Mouse (Mus musculus): ENCODE data around the gene Grin2a. TPM values are rescaled to one million over a fixed set of nuclear protein-coding genes. Genes with fewer than 3 reads are reported as not detected.

Grin2a gene
- polyA plus RNA-seq, 1 experiment from 2014 or later = 2.7 TPM

DNA sequence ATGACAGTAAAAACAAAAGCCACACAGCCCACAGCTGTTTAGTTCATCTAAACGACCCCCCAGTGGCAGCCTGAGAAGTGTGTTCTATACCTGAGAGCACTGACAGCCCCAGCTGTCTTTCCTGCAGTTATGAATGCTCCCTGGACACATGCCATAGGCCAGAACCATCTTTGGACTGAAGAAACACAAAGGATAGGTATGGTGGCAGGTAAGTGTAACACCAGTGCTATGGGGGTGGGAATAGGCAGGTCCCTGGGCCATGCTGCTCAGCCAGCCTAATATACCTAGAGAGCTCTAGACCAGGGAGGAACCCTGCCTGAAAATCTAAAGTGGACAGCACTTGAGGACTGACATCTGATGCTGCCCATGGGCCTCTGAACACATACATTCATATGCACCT is 93.9 kb downstream of the Grin2a start:
- Histone ChIP-seq H3K27me3 (no peaks in the 10 kb centered on the region), H3K4me2 (no peak overlapping the region), H3K9me3 (no peaks in the 10 kb centered on the region), H3K27ac (no peak overlapping the region), H3K36me3 (no peaks in the 10 kb centered on the region), H3K4me1 (no peaks in the 10 kb centered on the region), H3K9ac (no peak overlapping the region), H3K4me3 (no peak overlapping the region)
- no peak for ATAC-seq (ENCODE audit: insufficient number of reproducible peaks, low FRiP score, low TSS enrichment, low read depth)
- whole genome bisulfite sequencing = 30% methylated on average over 1 of the region's 1 CpGs

DNA sequence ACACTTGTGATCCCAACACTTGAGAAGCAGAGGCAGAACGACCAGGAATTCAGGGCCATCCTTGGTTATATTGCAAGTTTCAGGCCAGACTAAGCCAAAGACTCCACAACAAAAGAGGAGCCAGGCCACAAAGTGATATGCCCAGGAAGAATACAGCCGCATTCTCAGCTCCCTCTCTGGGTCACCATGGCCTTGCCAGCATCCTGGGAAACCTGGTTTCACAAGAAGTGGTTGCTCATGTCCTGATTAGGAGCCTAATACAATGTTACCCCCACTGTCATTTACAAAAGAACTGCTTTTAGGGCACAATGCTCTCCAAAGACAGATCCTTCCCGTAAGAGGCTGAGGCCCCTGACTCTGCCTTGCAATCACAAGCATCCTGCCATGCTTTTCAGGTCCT is 94.4 kb downstream of the Grin2a start:
- no peak for ATAC-seq (ENCODE audit: insufficient number of reproducible peaks, low FRiP score, low TSS enrichment, low read depth)
- H3K9ac ChIP-seq = no peak overlapping the region
- H3K4me2 ChIP-seq = no peak overlapping the region
- no peaks in the 10 kb centered on the region for H3K9me3 ChIP-seq
- no peak overlapping the region for H3K4me3 ChIP-seq
- H3K36me3 ChIP-seq = no peaks in the 10 kb centered on the region
- no peaks in the 10 kb centered on the region for H3K4me1 ChIP-seq
- 69% methylated on average over 3 of the region's 3 CpGs for WGBS
- H3K27me3 ChIP-seq = no peaks in the 10 kb centered on the region
- no peak overlapping the region for H3K27ac ChIP-seq

DNA sequence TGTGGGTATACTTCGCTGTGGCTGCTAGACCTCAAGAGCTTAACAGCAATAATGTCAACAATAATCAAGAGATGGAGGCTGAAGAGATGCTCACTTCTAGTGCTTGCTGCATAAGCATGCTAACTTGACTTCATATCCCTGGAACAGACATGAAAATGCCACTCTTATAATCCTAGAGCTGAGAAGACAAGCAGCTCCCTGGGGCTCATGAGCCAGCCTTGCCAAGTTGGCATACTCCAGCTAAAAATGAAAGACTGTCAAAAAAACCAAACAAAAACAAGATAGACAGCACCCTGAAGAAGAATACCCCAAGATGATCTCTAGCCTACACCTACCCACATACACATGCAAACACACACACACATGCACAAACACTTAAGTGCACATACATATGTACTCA is 95.2 kb downstream of the Grin2a start:
- WGBS = 89% methylated on average over 1 of the region's 1 CpGs
- Histone ChIP-seq H3K4me1 (no peaks in the 10 kb centered on the region), H3K27ac (no peak overlapping the region), H3K36me3 (no peaks in the 10 kb centered on the region), H3K4me2 (no peak overlapping the region), H3K27me3 (no peaks in the 10 kb centered on the region), H3K9me3 (no peaks in the 10 kb centered on the region), H3K9ac (no peak overlapping the region), H3K4me3 (no peak overlapping the region)
- ATAC-seq (ENCODE audit: insufficient number of reproducible peaks, low FRiP score, low TSS enrichment, low read depth) = no peak

DNA sequence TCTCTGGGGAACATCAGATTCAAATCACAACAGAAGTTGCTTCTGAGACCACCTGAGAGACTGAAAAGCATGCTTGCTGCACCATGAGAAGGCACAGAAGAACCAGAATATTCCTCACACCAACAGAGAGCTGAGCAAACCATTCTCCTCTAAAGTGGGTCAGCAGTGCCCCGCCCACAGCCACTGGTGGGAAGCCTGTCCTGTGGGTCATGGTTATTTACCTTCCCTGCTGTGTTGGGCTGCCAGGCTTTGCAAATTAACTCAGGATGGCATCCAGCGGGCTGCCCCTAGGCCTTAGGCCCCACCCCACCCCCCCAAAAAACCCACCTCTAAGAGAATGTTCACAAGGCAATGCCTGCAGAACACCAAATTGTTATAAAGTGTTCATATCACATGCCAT is 96.2 kb downstream of the Grin2a start:
- Histone ChIP-seq H3K9ac (no peak overlapping the region), H3K36me3 (no peaks in the 10 kb centered on the region), H3K4me2 (no peak overlapping the region), H3K27ac (no peak overlapping the region), H3K4me1 (no peaks in the 10 kb centered on the region), H3K9me3 (no peaks in the 10 kb centered on the region), H3K27me3 (no peaks in the 10 kb centered on the region), H3K4me3 (no peak overlapping the region)
- 77% methylated on average over 2 of the region's 2 CpGs for WGBS
- no peak for ATAC-seq (ENCODE audit: insufficient number of reproducible peaks, low FRiP score, low TSS enrichment, low read depth)

DNA sequence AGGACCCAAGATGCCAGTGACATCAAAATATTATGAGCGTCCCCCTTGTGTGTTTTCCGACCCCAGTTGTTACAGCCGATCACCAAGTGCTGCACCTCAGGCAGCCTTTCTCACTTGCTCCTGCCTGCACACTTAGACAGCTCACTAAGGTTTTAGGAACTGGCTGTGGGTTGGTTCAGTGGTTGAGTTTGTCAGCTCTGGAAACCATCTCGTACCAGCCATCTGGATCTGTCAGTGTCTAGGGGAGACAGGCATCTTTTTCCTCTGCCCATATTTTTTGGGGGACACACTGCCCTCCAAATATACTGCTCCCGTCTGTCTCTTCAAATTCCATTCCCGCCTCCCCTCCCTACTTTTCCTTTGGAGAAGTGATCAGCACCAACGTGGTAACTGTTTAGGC is 99.8 kb downstream of the Grin2a start:
- H3K9me3 ChIP-seq = no peaks in the 10 kb centered on the region
- H3K4me1 ChIP-seq = no peaks in the 10 kb centered on the region
- no peak for ATAC-seq (ENCODE audit: insufficient number of reproducible peaks, low FRiP score, low TSS enrichment, low read depth)
- 66% methylated on average over 7 of the region's 7 CpGs for WGBS
- H3K4me3 ChIP-seq = no peak overlapping the region
- no peak overlapping the region for H3K9ac ChIP-seq
- no peaks in the 10 kb centered on the region for H3K27me3 ChIP-seq
- H3K36me3 ChIP-seq = no peaks in the 10 kb centered on the region
- no peak overlapping the region for H3K4me2 ChIP-seq
- no peak overlapping the region for H3K27ac ChIP-seq

DNA sequence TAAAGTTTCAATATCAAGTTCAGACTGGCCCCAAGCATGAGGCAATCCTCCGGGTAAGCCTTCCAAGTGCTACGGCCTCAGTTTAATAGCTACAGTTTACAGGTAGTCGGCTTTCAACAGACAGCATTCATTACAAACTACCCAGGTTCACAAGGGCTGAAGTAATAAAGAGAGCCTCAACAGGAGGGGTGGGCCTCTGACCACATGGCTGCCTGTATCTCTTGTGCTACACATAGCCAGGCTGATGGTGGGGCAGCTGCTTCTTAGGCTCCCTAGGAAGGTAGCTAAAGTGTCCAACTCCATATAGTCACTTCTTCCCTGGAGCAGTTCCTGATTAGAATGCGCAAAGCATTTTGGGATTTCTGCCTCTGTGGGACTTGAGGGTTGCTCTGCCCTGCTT is 109.2 kb downstream of the Grin2a start:
- Histone ChIP-seq H3K4me1 (no peaks in the 10 kb centered on the region), H3K4me3 (no peak overlapping the region), H3K27me3 (no peaks in the 10 kb centered on the region), H3K9me3 (no peaks in the 10 kb centered on the region), H3K9ac (no peak overlapping the region), H3K4me2 (no peak overlapping the region), H3K36me3 (no peaks in the 10 kb centered on the region), H3K27ac (no peak overlapping the region)
- WGBS = 29% methylated on average over 4 of the region's 4 CpGs
- no peak for ATAC-seq (ENCODE audit: insufficient number of reproducible peaks, low FRiP score, low TSS enrichment, low read depth)

DNA sequence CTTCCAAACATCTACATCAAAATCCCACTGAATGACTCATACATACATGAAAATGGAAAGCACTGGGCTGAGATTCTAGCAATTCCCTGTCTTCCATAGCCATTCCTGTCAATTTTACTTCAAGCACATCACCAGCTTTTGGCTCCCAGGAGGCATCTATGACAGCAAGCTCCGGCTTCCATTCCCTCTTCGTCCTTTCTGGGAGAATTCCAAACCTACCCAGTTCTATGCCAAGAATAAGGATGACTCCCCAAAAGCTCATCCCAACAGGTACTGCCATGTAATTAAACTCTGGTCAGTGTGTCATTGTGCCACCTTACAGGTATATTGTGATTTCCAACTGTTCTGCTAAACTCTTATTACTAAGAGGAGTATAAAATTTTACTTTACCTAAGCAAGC is 111.2 kb downstream of the Grin2a start:
- Histone ChIP-seq H3K4me3 (no peak overlapping the region), H3K36me3 (no peaks in the 10 kb centered on the region), H3K4me1 (no peaks in the 10 kb centered on the region), H3K9me3 (no peaks in the 10 kb centered on the region), H3K27ac (no peak overlapping the region), H3K27me3 (no peaks in the 10 kb centered on the region), H3K4me2 (no peak overlapping the region), H3K9ac (no peak overlapping the region)
- 96% methylated on average over 2 of the region's 2 CpGs for WGBS
- ATAC-seq (ENCODE audit: insufficient number of reproducible peaks, low FRiP score, low TSS enrichment, low read depth) = no peak

DNA sequence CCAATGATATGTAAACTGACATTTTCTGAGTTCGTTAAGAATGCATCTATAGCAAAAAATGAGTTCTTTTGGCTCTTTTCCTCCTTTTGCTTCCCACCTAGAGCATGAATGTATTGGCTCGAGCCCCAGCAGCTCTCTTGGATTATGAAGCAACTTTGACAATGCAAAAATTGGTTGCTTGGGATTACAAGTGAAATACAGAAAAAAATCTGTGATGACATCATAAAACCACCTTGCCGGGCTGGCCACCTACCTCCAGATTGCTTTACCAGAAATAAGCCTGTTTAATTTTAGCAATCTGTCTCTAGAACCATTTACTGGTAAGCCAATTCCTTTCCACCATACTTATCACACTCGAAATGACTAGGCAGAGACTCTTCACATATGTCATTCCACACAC is 112.9 kb downstream of the Grin2a start:
- Histone ChIP-seq H3K4me1 (no peaks in the 10 kb centered on the region), H3K36me3 (no peaks in the 10 kb centered on the region), H3K4me2 (no peak overlapping the region), H3K27me3 (no peaks in the 10 kb centered on the region), H3K9me3 (no peaks in the 10 kb centered on the region), H3K27ac (no peak overlapping the region), H3K4me3 (no peak overlapping the region), H3K9ac (no peak overlapping the region)
- no peak for ATAC-seq (ENCODE audit: insufficient number of reproducible peaks, low FRiP score, low TSS enrichment, low read depth)
- 76% methylated on average over 4 of the region's 4 CpGs for WGBS

DNA sequence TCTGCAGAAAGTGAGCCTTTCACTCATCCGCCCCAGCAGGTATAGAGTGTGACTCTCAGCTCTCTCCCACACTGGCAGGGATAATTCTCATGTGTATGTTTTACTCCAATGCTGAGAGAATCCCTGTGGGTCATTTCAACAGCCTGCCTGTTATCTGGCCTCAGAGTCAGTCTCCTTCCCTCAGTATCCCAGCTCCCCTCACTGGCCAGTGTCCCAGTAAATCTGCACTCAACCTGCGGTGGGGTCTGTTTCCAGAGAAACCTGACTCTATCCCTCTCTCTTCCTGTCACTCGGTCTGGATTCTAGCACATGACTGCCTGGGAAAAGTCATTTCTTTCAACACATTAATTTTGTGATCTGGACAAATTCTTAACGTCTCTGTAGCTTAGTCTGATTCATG is 122.4 kb downstream of the Grin2a start:
- ATAC-seq (ENCODE audit: insufficient number of reproducible peaks, low FRiP score, low TSS enrichment, low read depth) = no peak
- H3K9ac ChIP-seq = no peak overlapping the region
- WGBS = 55% methylated on average over 4 of the region's 4 CpGs
- H3K4me1 ChIP-seq = no peaks in the 10 kb centered on the region
- H3K27ac ChIP-seq = no peak overlapping the region
- no peak overlapping the region for H3K4me3 ChIP-seq
- no peaks in the 10 kb centered on the region for H3K9me3 ChIP-seq
- H3K36me3 ChIP-seq = no peaks in the 10 kb centered on the region
- no peak overlapping the region for H3K4me2 ChIP-seq
- H3K27me3 ChIP-seq = no peaks in the 10 kb centered on the region

DNA sequence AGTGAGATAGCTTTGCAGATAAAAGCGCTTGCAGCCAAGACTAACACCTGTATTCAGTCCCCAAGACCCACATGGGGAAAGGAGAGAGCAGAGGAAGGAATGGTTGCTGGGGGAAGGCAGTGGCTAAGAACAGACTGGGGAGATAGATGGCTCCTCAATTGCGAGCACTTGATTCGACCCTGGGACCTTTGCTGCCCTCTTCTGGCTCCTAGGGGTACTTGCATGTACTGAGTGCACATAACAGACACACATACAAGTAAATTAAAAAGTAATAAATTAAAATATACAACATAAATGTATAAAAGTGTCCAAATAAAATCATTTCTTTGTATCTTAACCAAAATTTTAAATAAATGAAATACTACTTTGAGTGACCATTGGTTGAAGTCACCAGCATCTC is 129.7 kb downstream of the Grin2a start:
- no peak for ATAC-seq (ENCODE audit: insufficient number of reproducible peaks, low FRiP score, low TSS enrichment, low read depth)
- WGBS = 73% methylated on average over 3 of the region's 3 CpGs
- H3K4me3 ChIP-seq = no peak overlapping the region

DNA sequence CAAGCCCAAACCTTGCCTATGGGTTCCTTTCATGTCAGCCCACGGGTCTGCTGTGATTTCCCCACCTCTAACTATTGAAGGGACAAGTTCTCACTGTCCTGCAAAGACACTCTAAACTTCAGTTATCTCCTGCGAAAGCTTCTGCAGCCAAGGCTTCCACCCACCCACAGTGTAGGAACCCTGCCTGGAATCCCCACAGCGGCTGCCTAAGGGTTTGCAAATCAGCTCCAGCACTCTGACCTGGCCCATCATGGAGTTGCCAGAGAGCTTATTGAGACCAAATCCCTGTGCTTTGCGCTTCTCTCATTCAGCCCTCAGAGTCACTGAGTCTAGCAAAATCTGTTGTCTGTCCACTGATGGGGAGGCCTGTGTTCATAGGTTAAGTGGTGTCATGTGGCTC is 130.3 kb downstream of the Grin2a start:
- H3K9me3 ChIP-seq = no peaks in the 10 kb centered on the region
- H3K27ac ChIP-seq = no peak overlapping the region
- H3K27me3 ChIP-seq = no peaks in the 10 kb centered on the region
- 69% methylated on average over 4 of the region's 4 CpGs for WGBS
- H3K9ac ChIP-seq = no peak overlapping the region
- H3K4me1 ChIP-seq = no peaks in the 10 kb centered on the region
- H3K4me3 ChIP-seq = no peak overlapping the region
- no peak; the same call in 1 of the 2 replicates for ATAC-seq (ENCODE audit: insufficient number of reproducible peaks, low FRiP score, low TSS enrichment, low read depth)
- no peak overlapping the region for H3K4me2 ChIP-seq
- H3K36me3 ChIP-seq = no peaks in the 10 kb centered on the region

More for the DNA sequence above, 129.7 kb downstream of the Grin2a start:
- Histone ChIP-seq H3K27me3 (no peaks in the 10 kb centered on the region), H3K4me1 (no peaks in the 10 kb centered on the region), H3K9ac (no peak overlapping the region), H3K36me3 (no peaks in the 10 kb centered on the region), H3K4me2 (no peak overlapping the region), H3K9me3 (no peaks in the 10 kb centered on the region), H3K27ac (no peak overlapping the region)

DNA sequence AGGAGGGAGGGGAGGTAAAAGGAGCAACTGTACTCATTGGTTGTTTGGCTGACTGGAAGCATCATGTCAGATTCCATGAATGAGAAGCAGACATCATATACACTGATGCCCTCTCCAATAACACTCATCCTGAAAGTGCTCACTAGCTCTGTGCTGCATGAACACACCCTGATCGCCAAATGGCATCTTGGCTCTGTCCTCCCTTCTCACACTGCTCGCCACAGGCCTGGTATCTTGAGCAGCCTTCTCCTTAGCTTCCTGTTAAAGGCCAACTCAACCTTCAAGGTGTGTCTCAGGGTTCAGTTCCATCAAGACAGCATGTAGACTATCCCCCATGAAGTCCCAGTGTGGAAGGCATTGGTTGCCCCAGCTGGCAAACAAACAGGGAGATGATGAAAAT is 137.6 kb downstream of the Grin2a start:
- no peak overlapping the region for H3K4me3 ChIP-seq
- H3K4me2 ChIP-seq = no peak overlapping the region
- no peak for ATAC-seq (ENCODE audit: insufficient number of reproducible peaks, low FRiP score, low TSS enrichment, low read depth)
- 80% methylated on average over 2 of the region's 2 CpGs for WGBS
- no peaks in the 10 kb centered on the region for H3K27me3 ChIP-seq
- H3K9ac ChIP-seq = no peak overlapping the region
- no peak overlapping the region for H3K27ac ChIP-seq
- H3K9me3 ChIP-seq = no peaks in the 10 kb centered on the region
- H3K4me1 ChIP-seq = no peaks in the 10 kb centered on the region
- no peaks in the 10 kb centered on the region for H3K36me3 ChIP-seq

DNA sequence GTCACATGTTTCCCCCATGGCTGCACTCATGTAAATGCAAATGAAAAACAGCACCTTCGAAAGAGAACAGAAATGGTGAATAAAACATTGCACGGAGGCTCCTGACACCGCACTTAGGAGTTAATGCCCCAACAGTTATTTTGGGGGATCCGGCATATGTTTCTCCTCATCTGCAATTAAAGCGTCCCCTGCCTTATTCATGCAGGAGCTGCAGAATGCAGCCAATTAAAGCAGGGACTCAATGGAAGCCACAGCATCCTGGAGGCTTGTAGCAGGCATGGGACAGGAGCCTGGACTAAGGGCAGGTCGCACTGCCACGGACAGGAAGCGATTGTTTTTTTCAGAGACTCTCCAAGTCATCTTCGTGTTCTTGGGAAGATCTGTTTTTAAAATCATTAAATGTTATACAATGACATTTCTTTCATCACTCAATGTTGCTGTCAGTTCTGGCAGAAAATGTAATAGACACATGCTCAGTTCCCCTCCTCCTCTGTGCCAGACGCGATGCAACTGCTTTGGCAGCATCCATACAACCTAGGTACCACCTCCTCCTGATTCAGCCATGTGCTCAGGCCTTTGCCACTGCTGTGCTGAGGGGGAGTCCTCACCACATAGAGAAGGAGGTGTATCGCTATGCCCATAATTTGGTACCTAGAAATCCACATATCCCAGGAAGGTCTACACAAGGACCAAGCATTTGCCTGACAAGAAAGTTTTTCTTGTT is 143.9 kb downstream of the Grin2a start:
- no peak overlapping the region for H3K4me3 ChIP-seq
- no peak overlapping the region for H3K9ac ChIP-seq
- no peaks in the 10 kb centered on the region for H3K27me3 ChIP-seq
- H3K36me3 ChIP-seq = no peaks in the 10 kb centered on the region
- no peak for ATAC-seq (ENCODE audit: insufficient number of reproducible peaks, low FRiP score, low TSS enrichment, low read depth)
- H3K4me1 ChIP-seq = no peaks in the 10 kb centered on the region
- no peak overlapping the region for H3K27ac ChIP-seq
- 87% methylated on average over 12 of the region's 12 CpGs for WGBS
- H3K9me3 ChIP-seq = no peaks in the 10 kb centered on the region
- H3K4me2 ChIP-seq = no peak overlapping the region

Data from limb, embryonic 15.5 days (tissue).